Mouse (Mus musculus): Measurements from ENCODE around the gene Psmb9.
"Not testable (repeated sequence)": the region's sequence is repeated elsewhere in the genome, so short reads cannot be mapped to it uniquely, and the experiment has no call there.

The Psmb9 gene

GRCm38 (mm10) chr17:34183564-34184219 lies 3.9 kb downstream of the Psmb9 start:
- no peak for DNase-seq (ENCODE audit: low read depth, low spot score)

- no peak for DNase-seq (ENCODE audit: low read depth, low spot score)
These were observed 7.4 kb downstream of the Psmb9 start for GRCm38 (mm10) chr17:34179913-34180859.

- DNase-seq (ENCODE audit: low read depth, low spot score): no peak
These were observed 8.5 kb downstream of the Psmb9 start for GRCm38 (mm10) chr17:34179019-34179418.

DNA sequence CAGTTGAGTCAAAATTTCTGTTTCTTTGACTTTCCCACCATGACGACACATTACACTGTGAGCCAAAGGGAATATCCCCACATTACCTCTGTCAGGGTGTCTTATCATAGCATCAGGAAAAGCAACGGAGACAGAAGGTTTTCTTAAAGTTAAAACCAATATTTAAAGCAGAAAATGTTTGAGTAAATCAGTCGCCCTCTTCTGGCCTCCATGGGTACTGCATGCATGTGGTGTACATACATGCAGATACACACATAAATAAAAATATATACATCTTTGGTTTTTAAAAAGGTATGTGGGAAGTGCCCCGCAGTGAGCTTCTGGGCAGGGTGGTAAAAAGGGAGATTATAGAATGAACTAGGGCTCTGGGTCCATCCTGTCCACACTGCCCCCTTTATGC lies 10.4 kb downstream of the Psmb9 start:
- DNase-seq (ENCODE audit: low read depth, low spot score): peak; percentile 54

- no peak for DNase-seq (ENCODE audit: low read depth, low spot score)
These were observed 13.5 kb downstream of the Psmb9 start for GRCm38 (mm10) chr17:34174075-34174474.

GRCm38 (mm10) chr17:34172528-34172927 lies 15.0 kb downstream of the Psmb9 start:
- peak; percentile 33 for DNase-seq (ENCODE audit: low read depth, low spot score)

DNA sequence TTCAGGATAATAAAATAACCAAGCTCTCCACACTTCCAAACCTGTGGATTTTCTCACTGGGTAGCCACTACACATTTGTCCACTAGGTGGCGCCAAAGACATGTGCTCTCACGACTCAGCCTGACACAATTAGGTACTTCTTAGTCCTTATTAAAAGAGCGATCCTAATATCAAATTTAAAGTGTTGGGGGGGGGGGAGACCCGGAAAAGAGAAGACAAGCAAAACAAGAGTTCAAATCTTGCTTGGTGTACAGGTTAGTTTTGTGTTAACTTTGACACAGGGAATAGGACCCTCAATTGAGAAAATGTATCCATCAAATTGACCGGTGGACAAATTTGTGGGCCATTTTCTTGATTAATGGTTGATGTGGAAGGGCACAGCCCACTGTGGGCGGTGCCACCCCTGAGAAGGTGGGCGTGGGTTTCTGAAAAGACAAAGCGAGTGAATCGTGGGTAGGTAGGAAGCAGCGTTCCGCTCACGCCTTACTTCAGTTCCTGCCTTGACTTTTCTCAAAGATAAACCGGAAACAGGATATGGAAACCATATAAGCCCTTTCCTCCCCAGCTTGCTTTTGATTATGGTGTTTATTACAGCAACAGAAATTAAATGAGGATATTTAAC lies 16.6 kb downstream of the Psmb9 start:
- DNase-seq (ENCODE audit: low read depth, low spot score): peak; percentile 72

DNA sequence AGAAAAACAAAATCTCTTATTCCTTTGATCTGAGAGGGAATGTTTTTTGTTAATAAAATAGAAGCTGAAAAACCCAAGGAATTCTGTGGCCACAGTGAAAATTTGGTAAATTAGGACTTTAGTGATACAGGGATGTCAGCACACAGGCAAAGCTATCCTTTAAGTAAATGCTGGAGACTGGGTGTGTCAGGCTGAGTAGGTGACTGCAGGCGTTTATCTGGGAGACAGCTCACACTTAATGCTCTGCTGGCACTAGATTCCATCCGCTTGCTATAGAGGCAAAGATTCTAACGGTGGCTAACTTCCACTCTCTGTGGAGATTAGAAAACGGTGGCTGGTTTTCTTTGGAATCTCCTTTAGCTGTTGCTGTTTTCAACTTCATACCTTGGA lies 17.1 kb downstream of the Psmb9 start:
- DNase-seq (ENCODE audit: low read depth, low spot score): no peak

DNA sequence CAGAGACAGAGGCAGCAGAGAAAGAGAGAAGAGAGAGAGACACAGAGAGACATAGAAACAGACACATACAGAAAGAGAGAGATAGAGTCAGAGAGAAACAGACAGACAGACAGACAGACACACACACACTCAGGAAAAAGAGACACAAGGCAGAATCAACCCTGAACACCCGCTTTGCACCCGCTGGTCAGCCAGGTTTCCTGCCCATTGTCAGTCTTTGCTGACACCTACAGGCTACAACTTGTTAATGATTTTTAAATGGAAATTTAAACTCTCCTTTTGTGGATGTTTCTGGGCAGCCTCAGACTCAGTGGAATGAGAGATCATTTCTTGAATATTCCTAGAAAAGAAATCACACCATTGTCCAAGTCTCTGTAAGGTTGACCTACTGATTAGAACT lies 18.3 kb downstream of the Psmb9 start:
- DNase-seq (ENCODE audit: low read depth, low spot score): peak; percentile 37

- peak; percentile 55 for DNase-seq (ENCODE audit: low read depth, low spot score)
These were observed 22.4 kb downstream of the Psmb9 start for GRCm38 (mm10) chr17:34165033-34165730.

GRCm38 (mm10) chr17:34164202-34164895 lies 23.2 kb downstream of the Psmb9 start:
- peak; percentile 44 for DNase-seq (ENCODE audit: low read depth, low spot score)

DNA sequence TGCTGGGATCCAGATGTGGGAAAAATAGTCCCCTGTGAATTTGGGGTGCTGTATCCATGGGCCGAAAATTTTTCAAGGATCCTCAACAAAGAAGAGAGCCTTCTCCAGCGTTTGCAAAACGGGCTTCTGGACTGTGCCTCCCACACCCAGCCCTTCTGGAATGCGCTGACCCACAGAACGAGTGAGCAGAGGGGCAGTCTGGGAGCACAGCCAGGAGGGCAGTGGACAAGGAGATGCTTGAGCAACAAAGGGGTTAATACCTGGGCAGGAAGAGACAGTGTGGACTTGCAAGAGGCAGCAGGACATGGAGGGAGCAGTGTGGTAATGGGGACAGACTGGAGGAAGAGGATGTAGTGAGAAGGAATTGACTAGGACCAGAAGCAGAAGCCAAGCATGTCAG lies 32.0 kb downstream of the Psmb9 start:
- no peak for DNase-seq (ENCODE audit: low read depth, low spot score)

DNA sequence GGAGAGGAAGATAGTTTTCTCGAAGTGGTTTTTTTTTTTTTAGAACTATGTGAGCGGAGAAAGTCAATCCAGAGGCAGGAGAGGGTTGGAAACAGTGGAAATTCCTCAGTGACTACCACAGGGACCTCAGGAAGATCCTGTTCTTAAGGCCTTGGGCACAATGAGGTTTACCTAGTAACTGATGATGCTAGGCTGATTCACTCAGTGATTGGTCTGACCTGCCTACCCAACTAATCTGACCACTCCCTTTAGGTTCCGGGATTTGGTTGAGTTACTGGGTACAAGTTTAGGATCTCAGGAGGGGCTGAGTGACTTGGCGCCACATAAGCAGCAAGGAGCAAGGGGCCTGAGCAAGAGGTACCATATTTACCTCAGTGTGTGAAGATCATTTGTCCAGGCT lies 34.6 kb downstream of the Psmb9 start, which contains the start of gene H2-DMb1:
H2-DMb1 (plus strand) TSS at position 150 of the 400 bp plus-strand sequence.
- DNase-seq (ENCODE audit: low read depth, low spot score): peak; percentile 75

DNA sequence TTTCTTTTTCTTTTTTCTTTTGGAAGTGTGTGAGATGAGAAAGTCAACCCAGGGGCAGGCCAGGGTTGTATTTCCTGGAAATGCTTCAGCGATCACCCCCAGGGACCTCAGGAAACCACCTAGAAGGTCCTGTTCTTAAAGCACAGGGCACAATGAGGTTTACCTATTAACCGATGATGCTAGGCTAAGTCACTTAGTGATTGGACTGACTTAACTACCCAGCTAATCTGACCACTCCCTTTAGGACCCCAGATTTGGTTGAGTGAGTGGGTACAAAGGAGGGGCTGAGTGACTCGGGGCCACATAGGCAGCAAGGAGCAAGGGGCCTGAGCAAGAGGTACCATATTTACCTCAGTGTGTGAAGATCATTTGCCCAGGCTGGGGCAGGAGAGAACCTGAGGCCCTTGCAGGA lies 42.6 kb downstream of the Psmb9 start:
- DNase-seq (ENCODE audit: low read depth, low spot score): no peak

DNA sequence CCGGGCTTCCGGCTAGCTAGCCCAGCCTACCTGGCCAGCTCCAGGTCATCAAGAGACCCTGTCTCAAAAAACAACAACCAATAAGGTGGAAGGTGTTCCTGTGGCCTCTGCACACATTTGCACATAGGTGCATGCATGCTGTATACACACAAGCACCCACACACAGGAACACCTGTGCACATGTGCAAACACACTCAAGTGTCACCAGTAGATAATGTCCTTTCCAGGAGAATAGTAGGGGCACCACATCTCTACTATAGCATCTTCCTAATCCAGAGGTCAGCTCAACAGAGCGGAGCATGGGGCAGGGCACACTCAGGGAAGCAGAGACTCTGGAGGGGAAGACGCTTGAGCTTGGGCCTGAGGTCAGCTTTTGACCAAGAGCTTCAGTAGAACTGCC lies 43.3 kb downstream of the Psmb9 start:
- not testable (repeated sequence) for DNase-seq (ENCODE audit: low read depth, low spot score)

DNA sequence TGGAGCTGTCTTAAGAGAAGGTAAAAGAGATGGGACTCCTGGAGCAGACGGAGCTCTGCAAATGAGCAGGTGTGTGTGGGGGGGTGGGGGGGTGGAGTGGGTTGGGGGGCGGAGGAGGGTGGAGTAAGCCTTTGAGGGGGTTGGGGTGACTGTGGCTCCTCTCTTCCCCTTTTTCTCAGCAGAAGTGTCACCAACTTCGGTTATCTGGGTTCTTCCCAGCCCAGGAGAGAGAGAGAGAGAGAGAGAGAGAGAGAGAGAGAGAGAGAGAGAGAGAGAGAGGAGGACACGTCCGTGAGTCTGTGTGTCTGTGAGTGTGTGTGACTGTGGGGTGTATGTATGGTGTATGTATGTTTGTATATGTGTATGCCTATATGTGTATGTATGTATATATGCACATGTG lies 44.1 kb downstream of the Psmb9 start:
- DNase-seq (ENCODE audit: low read depth, low spot score): no peak

DNA sequence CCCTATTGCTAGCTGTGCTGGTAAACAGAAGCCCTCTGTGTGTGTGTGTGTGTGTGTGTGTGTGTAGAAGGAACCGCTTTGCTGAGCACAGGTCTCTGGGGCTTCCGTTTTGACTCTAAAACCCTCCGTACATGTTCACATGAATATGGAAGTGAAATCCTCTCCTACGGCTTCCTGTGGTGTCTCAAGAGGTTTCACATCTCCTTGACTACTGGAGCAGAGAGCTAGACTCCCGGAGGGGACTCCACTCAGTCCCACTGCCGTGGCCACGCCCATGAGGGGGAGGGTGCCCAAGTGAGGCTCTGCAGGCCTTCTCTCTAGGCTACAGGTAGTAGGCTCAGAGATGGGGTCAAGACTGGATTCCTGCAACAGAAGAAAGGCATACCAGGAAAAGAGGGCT lies 44.5 kb downstream of the Psmb9 start, which contains the start of gene H2-DMb2:
H2-DMb2 (plus strand) TSS at position 275 of the 400 bp plus-strand sequence.
- peak; percentile 55 for DNase-seq (ENCODE audit: low read depth, low spot score)

GRCm38 (mm10) chr17:34142456-34143010 lies 45.0 kb downstream of the Psmb9 start:
- no peak for DNase-seq (ENCODE audit: low read depth, low spot score)

- DNase-seq (ENCODE audit: low read depth, low spot score): no peak
These were observed 46.1 kb downstream of the Psmb9 start for GRCm38 (mm10) chr17:34141448-34141847.

DNA sequence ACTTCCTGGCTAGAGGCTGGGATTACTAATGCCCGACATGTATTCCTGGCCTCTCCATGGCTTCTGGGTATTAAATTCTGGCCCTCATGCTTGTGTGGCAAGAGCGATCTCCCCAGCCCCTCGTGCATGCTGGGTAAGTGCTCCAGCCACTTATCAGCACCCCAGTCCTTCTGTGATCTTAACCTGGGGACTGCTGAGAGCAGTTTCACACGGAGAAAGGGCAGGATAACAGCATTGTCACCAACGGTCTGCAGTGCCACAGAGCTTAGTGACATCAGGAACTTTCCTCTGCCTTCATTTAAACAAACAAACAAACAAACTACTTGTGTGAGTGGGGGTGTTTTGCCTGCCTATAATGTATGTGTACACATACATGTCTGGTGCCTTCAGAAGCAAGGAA lies 47.3 kb downstream of the Psmb9 start:
- DNase-seq (ENCODE audit: low read depth, low spot score): no peak

DNA sequence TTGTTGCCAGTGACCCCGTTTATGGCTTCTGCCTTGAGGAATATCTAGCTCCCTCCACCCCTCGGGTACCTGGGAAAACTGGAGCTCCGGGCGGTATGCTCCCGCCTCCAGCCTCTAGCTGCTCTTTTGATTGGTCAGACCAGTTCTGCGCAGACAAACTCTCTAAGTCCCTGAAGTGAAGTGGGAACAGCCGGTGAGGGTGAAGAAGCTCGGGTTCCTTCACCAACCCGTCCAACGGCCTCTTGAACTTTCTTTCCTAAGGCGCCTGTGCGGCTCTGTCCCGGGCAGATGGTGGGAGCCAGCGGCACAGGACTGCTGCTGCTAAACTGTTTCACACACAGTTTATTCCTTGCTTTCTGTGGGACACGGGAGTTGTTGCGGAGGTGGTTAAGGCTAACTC lies 48.1 kb downstream of the Psmb9 start:
- peak; percentile 76 for DNase-seq (ENCODE audit: low read depth, low spot score)

Data from R1 (cell line).